Mouse (Mus musculus) layer of hippocampus, postnatal 10 days (tissue): ENCODE measurements at regions not wholly inside any gene's neighbourhood (a gene's known extent, or its start where the extent isn't known, plus 50 kb on each side); places are given as distances from the start of the nearest gene placed in this dataset.
A peak's percentile ranks its signal among the peaks of the same experiment; 100 is the strongest.

Source experiments
- DNase-seq, 2 experiments: peaks; one replicate each; pipeline ENCODE4 v3.0.0; 2021; ENCODE audit warnings: low spot score in 2 of 2

DNA sequence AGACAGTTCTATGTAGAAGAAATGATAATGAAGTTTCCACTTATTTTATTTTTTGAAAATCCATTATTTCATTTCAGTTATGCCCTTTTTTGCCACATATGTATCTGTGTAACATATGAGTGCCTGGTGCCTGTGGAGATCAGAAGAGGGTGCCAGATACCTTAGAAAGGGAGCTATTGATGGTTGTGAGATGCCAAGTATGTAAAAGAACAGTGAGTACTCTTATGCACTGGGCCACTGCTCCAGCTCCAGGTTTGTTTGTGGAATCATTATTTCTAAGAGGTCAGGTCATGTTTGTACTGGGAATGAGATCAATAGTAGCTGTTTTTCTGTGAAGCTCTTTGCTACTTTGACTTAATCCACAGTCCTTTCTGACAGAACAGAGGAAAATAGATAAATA is 68.1 kb downstream of the Cenpw start:
- DNase-seq: no peak

DNA sequence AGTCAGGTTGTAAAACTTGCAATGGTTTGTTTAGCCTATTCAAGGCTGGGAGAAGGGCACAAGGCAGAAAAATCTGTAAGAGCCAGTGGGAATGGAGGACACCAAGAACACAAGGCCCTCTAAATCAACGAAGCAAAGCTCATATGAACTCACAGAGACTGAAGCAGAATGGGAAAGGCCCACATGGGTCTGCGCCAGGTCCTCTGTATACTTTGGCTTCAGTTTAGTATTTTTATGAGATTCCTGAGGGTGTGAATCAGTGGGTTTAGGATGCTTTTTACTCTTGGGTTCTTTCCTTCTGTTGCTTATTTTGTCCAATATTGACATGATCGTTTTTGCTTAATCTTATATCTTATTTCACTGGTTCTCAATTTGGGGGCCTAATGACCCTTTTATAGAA is 90.0 kb downstream of the Cenpw start:
- DNase-seq: no peak

DNA sequence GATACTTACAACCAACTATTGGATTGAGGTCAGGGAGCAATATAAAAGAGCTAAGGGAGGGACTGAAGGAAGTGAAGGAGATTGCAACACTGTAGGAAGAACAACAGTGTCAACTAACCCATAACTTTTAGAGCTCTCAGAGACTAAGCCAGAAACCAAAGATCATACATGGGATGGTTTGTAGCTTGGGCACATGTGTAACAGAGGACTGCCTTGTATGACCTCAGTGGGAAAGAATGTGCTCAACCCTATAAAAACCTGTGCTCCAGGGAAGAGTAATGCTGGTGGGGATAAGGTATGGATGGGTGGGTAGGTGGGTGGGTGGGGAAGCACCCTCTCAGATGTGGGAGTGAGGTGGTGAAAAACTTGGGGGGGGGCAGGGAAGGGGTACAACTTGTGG is 97.9 kb downstream of the Cenpw start:
- no peak for DNase-seq

DNA sequence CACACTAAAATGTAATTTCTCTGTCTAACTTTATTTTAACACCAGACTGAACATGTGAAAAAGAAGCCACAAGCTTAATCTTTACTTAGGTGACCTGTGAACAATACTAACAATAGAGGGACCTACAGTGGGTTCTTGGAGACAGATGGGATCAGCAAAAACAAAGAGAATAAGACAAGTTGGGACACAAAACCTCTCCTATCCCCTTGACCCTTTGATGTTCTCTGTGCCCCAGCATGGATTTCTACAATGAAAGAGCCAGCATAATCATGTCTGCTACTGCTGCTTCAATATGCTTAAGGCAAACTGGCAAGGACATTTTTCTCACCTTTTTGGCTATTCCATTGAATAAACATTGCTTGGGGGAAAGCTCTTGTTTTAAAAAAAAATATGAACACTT is 105.8 kb downstream of the Cenpw start:
- no peak for DNase-seq

DNA sequence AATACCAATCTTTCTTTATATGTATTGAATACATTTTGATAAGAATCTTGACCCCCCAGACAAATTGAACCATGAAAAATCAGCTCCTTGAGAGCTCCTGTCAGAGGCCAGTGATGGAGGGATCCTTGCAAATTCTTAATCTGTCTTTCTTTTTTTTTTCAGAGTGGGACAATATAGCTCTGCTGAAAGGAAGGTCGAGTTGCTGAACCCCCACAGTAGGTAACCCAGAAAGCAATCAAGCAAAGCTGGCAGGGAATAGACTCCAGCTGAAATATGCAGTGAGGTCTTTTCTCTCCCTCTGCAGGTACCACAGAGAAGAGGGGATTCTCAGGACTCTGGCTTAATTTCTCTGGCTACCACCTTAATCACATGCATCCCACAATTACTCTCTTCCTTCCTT is 108.8 kb downstream of the Cenpw start:
- no peak for DNase-seq

- peak; percentile 5 to 30 for DNase-seq
These were observed 111.0 kb downstream of the Cenpw start for GRCm38 (mm10) chr10:30089406-30089805.

- no peak for DNase-seq
These were observed 115.3 kb downstream of the Cenpw start for GRCm38 (mm10) chr10:30085059-30085458.

DNA sequence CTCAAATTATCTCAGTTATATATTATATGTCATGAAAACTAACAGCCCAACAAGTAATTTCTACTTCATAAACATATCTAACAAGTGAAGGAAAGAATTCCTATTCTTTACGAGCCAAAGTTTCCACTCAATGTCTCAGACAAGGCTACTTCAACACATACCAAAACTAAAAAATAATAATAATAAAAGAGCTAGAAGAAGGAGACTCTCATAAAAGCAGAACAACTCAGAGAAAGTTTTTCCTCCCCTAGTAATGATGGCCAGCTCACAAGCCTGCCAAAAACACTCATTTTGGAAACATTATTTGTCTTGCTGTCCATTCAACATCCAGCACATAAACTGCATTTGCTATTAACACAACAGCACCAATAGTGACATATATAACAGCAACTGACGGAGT is 133.7 kb downstream of the Cenpw start:
- no peak for DNase-seq

DNA sequence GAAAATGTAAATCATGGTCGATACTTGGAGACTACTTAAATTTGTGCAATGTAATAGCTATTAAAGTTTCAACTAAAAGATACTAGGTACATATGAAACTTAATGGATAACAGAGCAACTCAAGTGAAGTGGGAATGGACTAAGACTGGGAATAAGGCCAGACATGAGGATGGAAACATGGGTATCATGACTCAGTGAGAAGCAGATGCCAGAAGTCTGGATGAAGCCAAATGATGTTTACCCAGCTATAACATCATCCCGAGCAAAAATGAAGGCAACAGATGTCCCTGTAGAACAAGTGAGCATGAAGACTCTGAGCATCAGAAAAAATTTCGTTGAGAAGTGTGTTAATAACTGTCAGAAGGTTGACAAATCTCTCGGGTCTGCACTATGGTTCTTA is 169.7 kb downstream of the Cenpw start:
- no peak for DNase-seq

DNA sequence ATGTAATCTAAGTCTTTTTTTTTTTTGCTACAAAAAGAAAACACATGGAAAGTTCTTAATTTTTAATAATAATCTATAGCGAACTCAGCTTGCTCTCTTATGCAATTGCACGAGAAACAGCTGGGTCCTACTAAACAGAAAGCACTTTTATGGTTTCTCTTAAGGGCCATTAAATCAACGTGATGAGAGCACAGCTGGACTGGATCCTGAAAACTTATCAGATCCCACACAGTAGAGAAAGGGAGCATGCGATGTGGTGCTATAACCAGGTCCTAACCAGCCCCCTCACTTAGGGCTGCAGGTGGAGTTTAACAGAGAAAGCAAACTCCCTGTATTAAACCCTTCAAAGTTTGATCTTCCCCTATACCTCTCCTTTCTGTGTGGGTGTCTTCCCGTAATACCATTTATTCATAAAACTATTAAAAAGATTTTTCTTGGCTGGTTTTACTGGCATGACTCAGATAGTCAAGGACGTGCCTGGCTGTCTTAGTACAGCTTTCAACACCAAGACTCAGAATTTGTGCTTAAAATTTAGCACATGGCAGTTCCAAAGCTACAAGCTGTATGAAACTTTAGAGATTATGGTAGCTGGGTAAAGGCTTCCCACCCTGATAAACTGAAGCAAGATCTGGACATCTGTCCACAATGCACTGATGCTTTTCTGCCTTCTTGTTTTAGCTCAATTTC is 197.3 kb downstream of the Cenpw start:
- no peak for DNase-seq

DNA sequence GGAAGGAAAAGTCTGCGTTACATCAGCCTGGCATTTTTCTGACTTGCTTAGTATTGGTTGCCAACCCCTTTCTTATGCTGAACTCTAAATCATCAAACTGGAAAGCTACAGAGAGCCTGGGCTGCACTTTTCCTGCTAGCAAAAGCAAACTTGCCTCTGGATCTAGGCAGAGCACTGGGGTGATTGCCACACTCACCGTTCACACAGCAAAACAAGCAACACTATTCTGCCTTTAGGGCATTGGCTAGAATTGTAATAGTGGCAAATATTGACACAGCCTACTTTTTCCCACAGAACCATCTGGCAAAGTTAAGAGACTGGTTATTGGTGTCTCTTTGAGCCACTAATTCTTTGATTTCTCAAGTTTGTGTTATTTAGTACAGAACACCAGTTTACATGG is 199.5 kb downstream of the Cenpw start:
- DNase-seq: no peak

DNA sequence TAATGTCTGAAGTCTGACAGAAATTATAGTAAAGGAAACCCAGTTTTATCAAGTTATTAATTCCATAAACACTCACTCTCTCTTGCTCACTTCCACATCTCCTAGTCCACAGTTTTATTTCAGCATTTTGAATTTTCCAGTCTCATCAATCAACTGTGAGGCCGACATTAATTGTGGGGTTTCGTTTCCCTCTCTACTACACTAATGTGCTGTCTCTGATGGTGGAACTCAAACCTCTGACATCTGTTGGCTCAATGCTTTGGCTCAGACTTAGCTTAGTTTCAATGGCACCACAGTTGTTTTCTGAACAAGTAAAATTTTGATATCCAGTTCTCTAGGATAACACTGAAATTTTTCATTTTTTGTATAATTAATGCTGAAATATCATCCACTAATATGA is 218.8 kb downstream of the Cenpw start:
- DNase-seq: no peak
